In the genomic region with DNA sequence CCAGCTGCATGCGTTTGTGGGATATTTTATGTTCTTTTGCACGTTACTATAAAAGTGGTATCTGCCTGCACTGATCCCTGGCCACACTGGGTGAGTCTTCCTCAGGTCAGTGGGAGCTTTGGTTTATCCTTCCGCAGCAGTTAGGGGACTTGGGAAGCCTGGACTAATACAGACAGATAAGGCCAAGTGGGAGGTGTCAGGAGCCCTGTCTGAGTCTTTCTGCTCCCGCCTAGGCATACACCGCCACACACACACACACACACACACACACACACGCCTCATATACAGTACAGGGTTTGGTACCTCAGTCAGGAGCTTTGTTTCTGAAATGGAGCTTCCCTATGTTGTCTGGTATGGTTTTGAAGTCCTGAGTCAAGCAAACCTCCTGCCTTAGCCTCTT, we compare ENCODE assay signal across 13 mouse cellular contexts. TPM values are rescaled to one million over a fixed set of nuclear protein-coding genes. Genes with fewer than 3 reads are reported as not detected.
A peak's percentile ranks its signal among the peaks of the same experiment; 100 is the strongest.
DNase-seq lines count a peak whose midpoint lies in the region; ATAC-seq lines count a peak whose summit lies in the region.
"Had no signal": no experiment of that assay in that cellular context is flagged by ENCODE, and none has a peak within 500 bp of the region (broad histone marks: within the 10 kb centered on the region; RNA-seq: fewer than 3 reads in every experiment).

No protein-coding gene starts in this region.

- no peaks in the 10 kb centered on the region for H3K9me3 ChIP-seq in hindbrain, embryonic 10.5 days
- H3K9me3 ChIP-seq in hindbrain, embryonic 16.5 days (ENCODE audit: control insufficient read depth, low read length) = no peaks in the 10 kb centered on the region
- H3K9me3 ChIP-seq in midbrain, embryonic 15.5 days = no peaks in the 10 kb centered on the region
- no peaks in the 10 kb centered on the region for H3K9me3 ChIP-seq in midbrain, embryonic 11.5 days (ENCODE audit: control insufficient read depth, low read length)
- no peaks in the 10 kb centered on the region for H3K9me3 ChIP-seq in liver, embryonic 11.5 days (ENCODE audit: control insufficient read depth, low read length)
- H3K9me3 ChIP-seq in stomach, embryonic 15.5 days = no peaks in the 10 kb centered on the region
- no peaks in the 10 kb centered on the region for H3K9me3 ChIP-seq in forebrain, embryonic 11.5 days (ENCODE audit: control insufficient read depth, low read length)

- H3K4me3 ChIP-seq in hindbrain, embryonic 10.5 days = no peak overlapping the region
- no peak overlapping the region for H3K4me3 ChIP-seq in hindbrain, embryonic 16.5 days (ENCODE audit: low read length)
- H3K4me3 ChIP-seq in midbrain, embryonic 15.5 days = no peak overlapping the region
- H3K4me3 ChIP-seq in midbrain, embryonic 11.5 days (ENCODE audit: low read depth, low read length) = no peak overlapping the region
- no peak overlapping the region for H3K4me3 ChIP-seq in liver, embryonic 11.5 days (ENCODE audit: low read depth, low read length)
- H3K4me3 ChIP-seq in stomach, embryonic 15.5 days (replicated peaks) = no peak overlapping the region
- no peak overlapping the region for H3K4me3 ChIP-seq in forebrain, embryonic 11.5 days (ENCODE audit: low read depth, low read length)

- no peak for DNase-seq in hindbrain, embryonic 10.5 days (ENCODE audit: low spot score)
- no peak for DNase-seq in midbrain, embryonic 11.5 days (ENCODE audit: low spot score, missing footprints)
- DNase-seq in liver, embryonic 11.5 days (ENCODE audit: low spot score) = no peak
- no peak for DNase-seq in ovary, postnatal 10 days (ENCODE audit: low spot score)
- no peak for DNase-seq in forebrain, embryonic 11.5 days (ENCODE audit: low spot score)
- DNase-seq: adrenal gland, adult 2 months; cerebellum, adult 11 months; lung, adult 18-20 months had no signal

- H3K9ac ChIP-seq in hindbrain, embryonic 16.5 days (ENCODE audit: low read depth, low read length) = no peak overlapping the region
- H3K9ac ChIP-seq in midbrain, embryonic 15.5 days = no peak overlapping the region
- no peak overlapping the region for H3K9ac ChIP-seq in midbrain, embryonic 11.5 days (ENCODE audit: low read length)
- H3K9ac ChIP-seq in liver, embryonic 11.5 days (ENCODE audit: low read depth, low read length) = peak overlapping the region; percentile 31; the same call in 1 of the 2 replicates
- H3K9ac ChIP-seq in stomach, embryonic 15.5 days = no peak overlapping the region
- no peak overlapping the region for H3K9ac ChIP-seq in forebrain, embryonic 11.5 days (ENCODE audit: low read length)

- 87% methylated on average over 6 of the region's 6 CpGs for WGBS in hindbrain, embryonic 10.5 days
- WGBS in hindbrain, embryonic 16.5 days = 79% methylated on average over 6 of the region's 6 CpGs
- 79% methylated on average over 6 of the region's 6 CpGs for WGBS in midbrain, embryonic 15.5 days
- 86% methylated on average over 6 of the region's 6 CpGs for WGBS in midbrain, embryonic 11.5 days
- 28% methylated on average over 6 of the region's 6 CpGs for WGBS in liver, embryonic 11.5 days
- 41% methylated on average over 6 of the region's 6 CpGs for WGBS in stomach, embryonic 15.5 days
- 81% methylated on average over 6 of the region's 6 CpGs for WGBS in forebrain, embryonic 11.5 days

- no peak overlapping the region for H3K4me2 ChIP-seq in hindbrain, embryonic 16.5 days (ENCODE audit: low read length)
- H3K4me2 ChIP-seq in midbrain, embryonic 15.5 days = no peak overlapping the region
- H3K4me2 ChIP-seq in midbrain, embryonic 11.5 days = no peak overlapping the region
- peak overlapping the region; percentile 42 for H3K4me2 ChIP-seq in liver, embryonic 11.5 days
- H3K4me2 ChIP-seq in stomach, embryonic 15.5 days = no peak overlapping the region
- H3K4me2 ChIP-seq in forebrain, embryonic 11.5 days (ENCODE audit: low read depth, low read length, severe bottlenecking) = no peak overlapping the region

- H3K36me3 ChIP-seq in hindbrain, embryonic 10.5 days = no peaks in the 10 kb centered on the region
- no peaks in the 10 kb centered on the region for H3K36me3 ChIP-seq in hindbrain, embryonic 16.5 days (ENCODE audit: control insufficient read depth, insufficient read depth, low read length)
- H3K36me3 ChIP-seq in midbrain, embryonic 15.5 days (replicated peaks) = no peaks in the 10 kb centered on the region
- no peaks in the 10 kb centered on the region for H3K36me3 ChIP-seq in midbrain, embryonic 11.5 days (ENCODE audit: control insufficient read depth, insufficient read depth, low read length)
- H3K36me3 ChIP-seq in liver, embryonic 11.5 days (ENCODE audit: control insufficient read depth, insufficient read depth, low read length) = no peaks in the 10 kb centered on the region
- H3K36me3 ChIP-seq in stomach, embryonic 15.5 days = no peaks in the 10 kb centered on the region
- H3K36me3 ChIP-seq in forebrain, embryonic 11.5 days (ENCODE audit: control insufficient read depth, insufficient read depth, low read length) = no peaks in the 10 kb centered on the region

- no peaks in the 10 kb centered on the region for H3K27me3 ChIP-seq in hindbrain, embryonic 10.5 days (ENCODE audit: insufficient read depth, poor library complexity, severe bottlenecking)
- no peaks in the 10 kb centered on the region for H3K27me3 ChIP-seq in hindbrain, embryonic 16.5 days (replicated peaks; ENCODE audit: control insufficient read depth, insufficient read depth, low read length)
- H3K27me3 ChIP-seq in midbrain, embryonic 15.5 days (replicated peaks) = no peaks in the 10 kb centered on the region
- no peaks in the 10 kb centered on the region for H3K27me3 ChIP-seq in midbrain, embryonic 11.5 days (ENCODE audit: control insufficient read depth, insufficient read depth, low read length)
- H3K27me3 ChIP-seq in liver, embryonic 11.5 days (replicated peaks; ENCODE audit: control insufficient read depth, insufficient read depth, low read length) = no peaks in the 10 kb centered on the region
- H3K27me3 ChIP-seq in stomach, embryonic 15.5 days (replicated peaks) = no peaks in the 10 kb centered on the region
- H3K27me3 ChIP-seq in forebrain, embryonic 11.5 days (ENCODE audit: control insufficient read depth, insufficient read depth, low read length) = no peaks in the 10 kb centered on the region
- H3K27me3 ChIP-seq: Patski had no signal

- H3K4me1 ChIP-seq in hindbrain, embryonic 10.5 days (replicated peaks) = peaks cover 30% of the 10 kb centered on the region
- peaks cover 19% of the 10 kb centered on the region for H3K4me1 ChIP-seq in hindbrain, embryonic 16.5 days (ENCODE audit: control insufficient read depth, insufficient read depth, low read depth, low read length)
- H3K4me1 ChIP-seq in midbrain, embryonic 15.5 days = peaks cover 29% of the 10 kb centered on the region
- H3K4me1 ChIP-seq in midbrain, embryonic 11.5 days (ENCODE audit: control insufficient read depth, insufficient read depth, low read length) = no peaks in the 10 kb centered on the region; the same call in 1 of the 2 replicates
- H3K4me1 ChIP-seq in liver, embryonic 11.5 days (replicated peaks; ENCODE audit: control insufficient read depth, insufficient read depth, low read length) = peaks cover 59% of the 10 kb centered on the region
- peaks cover 47% of the 10 kb centered on the region for H3K4me1 ChIP-seq in stomach, embryonic 15.5 days
- no peaks in the 10 kb centered on the region for H3K4me1 ChIP-seq in forebrain, embryonic 11.5 days (replicated peaks; ENCODE audit: control insufficient read depth, insufficient read depth, low read length)

- 0 out of 2 replicates have a peak overlapping the region, but pooled peaks have one; percentile 4 for H3K27ac ChIP-seq in hindbrain, embryonic 10.5 days
- H3K27ac ChIP-seq in hindbrain, embryonic 16.5 days (ENCODE audit: low read depth, low read length) = no peak overlapping the region
- H3K27ac ChIP-seq in midbrain, embryonic 15.5 days = peak overlapping the region; percentile 39; the same call in 1 of the 2 replicates
- H3K27ac ChIP-seq in midbrain, embryonic 11.5 days (ENCODE audit: low read depth, low read length) = no peak overlapping the region
- peak overlapping the region; percentile 72 for H3K27ac ChIP-seq in liver, embryonic 11.5 days (ENCODE audit: low read depth, low read length)
- peak overlapping the region; percentile 46; the same call in 1 of the 2 replicates for H3K27ac ChIP-seq in stomach, embryonic 15.5 days
- no peak overlapping the region for H3K27ac ChIP-seq in forebrain, embryonic 11.5 days (ENCODE audit: low read depth, low read length)

- ATAC-seq in hindbrain, embryonic 16.5 days = no peak
- ATAC-seq in midbrain, embryonic 15.5 days (replicated peaks) = no peak
- ATAC-seq in midbrain, embryonic 11.5 days (ENCODE audit: low FRiP score) = no peak
- ATAC-seq in liver, embryonic 11.5 days (replicated peaks; ENCODE audit: low FRiP score) = peak; percentile 82
- peak; percentile 53; the same call in 1 of the 2 replicates for ATAC-seq in stomach, embryonic 15.5 days (ENCODE audit: insufficient read depth, low FRiP score, low read depth)
- ATAC-seq in forebrain, embryonic 11.5 days (replicated peaks; ENCODE audit: low FRiP score) = no peak
- ATAC-seq: forebrain, embryonic 16.5 days; Patski had no signal

RNA-seq across cellular contexts. Expression of a gene that starts 59.9 kb away (rescaled TPM):
- polyA plus RNA-seq in hindbrain, embryonic 10.5 days (2016; fragmentation: Nextera tagmentation; extraction: Ambion mirVana) = 2.9 and 8.4 TPM in 2 replicates
- polyA plus RNA-seq in hindbrain, embryonic 16.5 days (2015; fragmentation: Nextera tagmentation; extraction: Ambion mirVana) = 44.7 and 46.7 TPM in 2 replicates
- polyA plus RNA-seq in midbrain, embryonic 15.5 days (2015; fragmentation: Nextera tagmentation; extraction: Ambion mirVana) = 36.3 and 38.0 TPM in 2 replicates
- polyA plus RNA-seq in midbrain, embryonic 11.5 days (2014; fragmentation: Nextera tagmentation; extraction: Ambion mirVana) = 4.4 and 4.7 TPM in 2 replicates
- polyA plus RNA-seq in liver, embryonic 11.5 days (2014; fragmentation: Nextera tagmentation; extraction: Ambion mirVana) = 0.04 and 0.05 TPM in 2 replicates
- polyA plus RNA-seq in stomach, embryonic 15.5 days (2015; fragmentation: Nextera tagmentation; extraction: Ambion mirVana) = 0.85 and 1.0 TPM in 2 replicates
- polyA plus RNA-seq in forebrain, embryonic 11.5 days (2014; fragmentation: Nextera tagmentation; extraction: Ambion mirVana) = 2.7 and 4.5 TPM in 2 replicates
- polyA plus RNA-seq: Patski had no signal

Comparison
In these comparisons a context has a peak if more than half of its experiments do, and no peak if none do; other contexts are left out.
1. H3K27ac ChIP-seq: peak in hindbrain, embryonic 10.5 days (single experiment), midbrain, embryonic 15.5 days (single experiment), liver, embryonic 11.5 days (single experiment) and stomach, embryonic 15.5 days (single experiment); none in hindbrain, embryonic 16.5 days (single experiment), midbrain, embryonic 11.5 days (single experiment) and forebrain, embryonic 11.5 days (single experiment).
2. ATAC-seq: peak in liver, embryonic 11.5 days (single experiment) and stomach, embryonic 15.5 days (single experiment); none in hindbrain, embryonic 16.5 days (single experiment), midbrain, embryonic 15.5 days (single experiment), midbrain, embryonic 11.5 days (single experiment) and forebrain, embryonic 11.5 days (single experiment).